Mouse (Mus musculus) kidney, adult 2 months (tissue): ENCODE measurements around the gene Gan.

ENCODE experiments used
- CTCF ChIP-seq: fragments of 200-500 bp; conservative IDR thresholded peaks from 2 replicates; pipeline ENCODE4 v1.5.1; 2011; ENCODE audit warnings: low read depth, mild to moderate bottlenecking, control low read depth, low read length, moderate library complexity, mixed read lengths; ENCODE audit not compliant: insufficient read depth, insufficient read length
- POLR2A ChIP-seq: fragments of 200-500 bp; IDR thresholded peaks from one replicate; pipeline ENCODE4 v1.6.1; 2011; ENCODE audit warnings: low read depth, low read length, control low read depth

GRCm38 (mm10) chr8:117209150-117209549 is 51.2 kb downstream of the Gan start:
- no peak for TF ChIP-seq CTCF
- no peak for TF ChIP-seq POLR2A
